ENCODE assay signal across 18 mouse cellular contexts in genomic region chr15:103335488-103336235, GRCm38 (mm10). TPM values are rescaled to one million over a fixed set of nuclear protein-coding genes. Genes with fewer than 3 reads are reported as not detected.
DNase-seq lines count a peak whose midpoint lies in the region; ATAC-seq and TF ChIP-seq lines count a peak whose summit lies in the region.
"Had no signal": no experiment of that assay in that cellular context is flagged by ENCODE, and none has a peak within 500 bp of the region (broad histone marks: within the 10 kb centered on the region; RNA-seq: fewer than 3 reads in every experiment).

No protein-coding gene starts in this region.

- H3K27ac ChIP-seq in midbrain, embryonic 10.5 days (replicated peaks): peak overlapping the region; percentile 85
- H3K27ac ChIP-seq in midbrain, embryonic 14.5 days (replicated peaks; ENCODE audit: low read depth, low read length): no peak overlapping the region
- no peak overlapping the region for H3K27ac ChIP-seq in embryonic facial prominence, embryonic 11.5 days (replicated peaks; ENCODE audit: low read depth, low read length)
- H3K27ac ChIP-seq in olfactory bulb, adult 2 months (ENCODE audit: insufficient read depth, low read depth, low read length): peak overlapping the region; percentile 41
- H3K27ac ChIP-seq: heart, embryonic 15.5 days; hindbrain, embryonic 15.5 days; limb, embryonic 13.5 days; stomach, postnatal 0 days had no signal

- H3K36me3 ChIP-seq in midbrain, embryonic 10.5 days: no peaks in the 10 kb centered on the region
- no peaks in the 10 kb centered on the region for H3K36me3 ChIP-seq in midbrain, embryonic 14.5 days (ENCODE audit: control insufficient read depth, insufficient read depth, low read length)
- no peaks in the 10 kb centered on the region for H3K36me3 ChIP-seq in embryonic facial prominence, embryonic 11.5 days (replicated peaks; ENCODE audit: control insufficient read depth, insufficient read depth, low read depth, low read length)
- H3K36me3 ChIP-seq: heart, embryonic 15.5 days; hindbrain, embryonic 15.5 days; limb, embryonic 13.5 days had no signal

- no peak overlapping the region for H3K9ac ChIP-seq in midbrain, embryonic 14.5 days (replicated peaks; ENCODE audit: low read length)
- peak overlapping the region; percentile 10; the same call in 1 of the 2 replicates for H3K9ac ChIP-seq in embryonic facial prominence, embryonic 11.5 days (replicated peaks; ENCODE audit: low read length)
- H3K9ac ChIP-seq: heart, embryonic 15.5 days; hindbrain, embryonic 15.5 days; limb, embryonic 13.5 days had no signal

- H3K4me3 ChIP-seq in midbrain, embryonic 10.5 days: no peak overlapping the region
- H3K4me3 ChIP-seq in midbrain, embryonic 14.5 days (replicated peaks; ENCODE audit: low read depth, low read length): no peak overlapping the region
- no peak overlapping the region for H3K4me3 ChIP-seq in embryonic facial prominence, embryonic 11.5 days (ENCODE audit: low read depth, low read length)
- no peak overlapping the region for H3K4me3 ChIP-seq in olfactory bulb, adult 2 months (ENCODE audit: insufficient read depth, low read depth, low read length)
- H3K4me3 ChIP-seq: heart, embryonic 15.5 days; hindbrain, embryonic 15.5 days; limb, embryonic 13.5 days had no signal

- peaks cover 42% of the 10 kb centered on the region for H3K27me3 ChIP-seq in midbrain, embryonic 10.5 days (ENCODE audit: low read depth, poor library complexity, severe bottlenecking)
- H3K27me3 ChIP-seq in midbrain, embryonic 14.5 days (ENCODE audit: control insufficient read depth, insufficient read depth, low read length): no peaks in the 10 kb centered on the region
- peaks cover 3% of the 10 kb centered on the region; the same call in 1 of the 2 replicates for H3K27me3 ChIP-seq in embryonic facial prominence, embryonic 11.5 days (ENCODE audit: control insufficient read depth, insufficient read depth, low read length)
- H3K27me3 ChIP-seq: hindbrain, embryonic 15.5 days had no signal

- no peak overlapping the region for H3K4me2 ChIP-seq in midbrain, embryonic 14.5 days (ENCODE audit: low read length)
- no peak overlapping the region for H3K4me2 ChIP-seq in embryonic facial prominence, embryonic 11.5 days (ENCODE audit: low read depth, low read length)
- H3K4me2 ChIP-seq: heart, embryonic 15.5 days; hindbrain, embryonic 15.5 days; limb, embryonic 13.5 days had no signal

- H3K9me3 ChIP-seq in midbrain, embryonic 10.5 days (replicated peaks): no peaks in the 10 kb centered on the region
- no peaks in the 10 kb centered on the region for H3K9me3 ChIP-seq in midbrain, embryonic 14.5 days (ENCODE audit: control insufficient read depth, low read length)
- no peaks in the 10 kb centered on the region for H3K9me3 ChIP-seq in embryonic facial prominence, embryonic 11.5 days (replicated peaks; ENCODE audit: control insufficient read depth, low read length)
- H3K9me3 ChIP-seq: heart, embryonic 15.5 days; hindbrain, embryonic 15.5 days; limb, embryonic 13.5 days had no signal

- DNase-seq in frontal cortex, postnatal 25 days (ENCODE audit: low spot score in 2 of 2): no peak
- no peak for DNase-seq in midbrain, embryonic 10.5 days (ENCODE audit: low spot score)
- no peak for DNase-seq in midbrain, embryonic 14.5 days
- DNase-seq in embryonic facial prominence, embryonic 11.5 days (ENCODE audit: low spot score): no peak
- no peak for DNase-seq in kidney, adult 11 months
- DNase-seq: adrenal gland, adult 2 months; B cell, adult 2 months; cerebellum, adult 2 months; heart, adult 18-20 months; kidney, adult 8-10 months; right cerebral cortex, postnatal 14 days; thymus, postnatal 36 days had no signal

- H3K4me1 ChIP-seq in midbrain, embryonic 10.5 days: peaks cover 92% of the 10 kb centered on the region
- peaks cover 24% of the 10 kb centered on the region for H3K4me1 ChIP-seq in midbrain, embryonic 14.5 days (ENCODE audit: control insufficient read depth, insufficient read depth, low read length)
- peaks cover 5% of the 10 kb centered on the region for H3K4me1 ChIP-seq in embryonic facial prominence, embryonic 11.5 days (ENCODE audit: control insufficient read depth, insufficient read depth, low read length)
- H3K4me1 ChIP-seq in olfactory bulb, adult 2 months (ENCODE audit: control insufficient read depth, insufficient read depth, low read length): peaks cover 44% of the 10 kb centered on the region

- 29% methylated on average over 7 of the region's 7 CpGs for WGBS in midbrain, embryonic 10.5 days
- 20% methylated on average over 7 of the region's 7 CpGs for WGBS in midbrain, embryonic 14.5 days
- WGBS in embryonic facial prominence, embryonic 11.5 days: 27% methylated on average over 7 of the region's 7 CpGs
- 32% methylated on average over 7 of the region's 7 CpGs for WGBS in olfactory bulb, adult 2 months

- TF ChIP-seq CTCF in olfactory bulb, adult 2 months (IDR thresholded peaks at IDR 0.05; ENCODE audit: insufficient read depth, low read depth, low read length): no peak

- TF ChIP-seq POLR2A in olfactory bulb, adult 2 months (IDR thresholded peaks at IDR 0.05; ENCODE audit: insufficient read depth, low read depth, low read length): no peak

- peak; percentile 31 for ATAC-seq in frontal cortex, adult (ENCODE audit: low TSS enrichment)
- ATAC-seq in midbrain, embryonic 14.5 days (ENCODE audit: low FRiP score, low TSS enrichment): no peak
- no peak for ATAC-seq in embryonic facial prominence, embryonic 11.5 days (replicated peaks; ENCODE audit: insufficient number of reproducible peaks, low FRiP score, low TSS enrichment, low read depth)

RNA-seq across cellular contexts. Expression of gene Zfp385a, which starts 4.2 kb away (rescaled TPM):
- polyA plus RNA-seq in midbrain, embryonic 10.5 days (2016; fragmentation: Nextera tagmentation; extraction: Ambion mirVana): 24.3 and 25.5 TPM in 2 replicates
- 18.3 and 20.9 TPM in 2 replicates for polyA plus RNA-seq in midbrain, embryonic 14.5 days (2014; fragmentation: Nextera tagmentation; extraction: Ambion mirVana)
- 12.2 and 16.6 TPM in 2 replicates for polyA plus RNA-seq in embryonic facial prominence, embryonic 11.5 days (2014; fragmentation: Nextera tagmentation; extraction: Ambion mirVana)
- not detected in 2 replicates for polyA plus RNA-seq in olfactory bulb, adult 2 months (2012; ENCODE audit: insufficient read depth, insufficient read length, low replicate concordance, missing spikeins)

RNA-seq across cellular contexts. Expression of gene Gpr84, which starts 25.2 kb away (rescaled TPM):
- polyA plus RNA-seq in midbrain, embryonic 10.5 days (2016; fragmentation: Nextera tagmentation; extraction: Ambion mirVana): 0.32 and 0.47 TPM in 2 replicates
- polyA plus RNA-seq in midbrain, embryonic 14.5 days (2014; fragmentation: Nextera tagmentation; extraction: Ambion mirVana): 0.16 and 0.26 TPM in 2 replicates
- not detected in 2 replicates for polyA plus RNA-seq in embryonic facial prominence, embryonic 11.5 days (2014; fragmentation: Nextera tagmentation; extraction: Ambion mirVana)
- polyA plus RNA-seq in olfactory bulb, adult 2 months (2012; ENCODE audit: insufficient read depth, insufficient read length, low replicate concordance, missing spikeins): not detected in 2 replicates

RNA-seq across cellular contexts. Expression of gene Itga5, which starts 30.9 kb away (rescaled TPM):
- 26.1 and 26.4 TPM in 2 replicates for polyA plus RNA-seq in midbrain, embryonic 10.5 days (2016; fragmentation: Nextera tagmentation; extraction: Ambion mirVana)
- polyA plus RNA-seq in midbrain, embryonic 14.5 days (2014; fragmentation: Nextera tagmentation; extraction: Ambion mirVana): 3.5 and 6.4 TPM in 2 replicates
- polyA plus RNA-seq in embryonic facial prominence, embryonic 11.5 days (2014; fragmentation: Nextera tagmentation; extraction: Ambion mirVana): 24.6 and 29.6 TPM in 2 replicates
- polyA plus RNA-seq in olfactory bulb, adult 2 months (2012; ENCODE audit: insufficient read depth, insufficient read length, low replicate concordance, missing spikeins): not detected in 2 replicates

Comparison
In these comparisons a context has a peak if more than half of its experiments do, and no peak if none do; other contexts are left out.
1. H3K27ac ChIP-seq: peak in midbrain, embryonic 10.5 days (single experiment) and olfactory bulb, adult 2 months (single experiment); none in midbrain, embryonic 14.5 days (single experiment) and embryonic facial prominence, embryonic 11.5 days (single experiment).
2. RNA of gene Zfp385a, which starts 4.2 kb away (polyA plus RNA-seq): 24.3 to 25.5 TPM in midbrain, embryonic 10.5 days, 18.3 to 20.9 TPM in midbrain, embryonic 14.5 days and 12.2 to 16.6 TPM in embryonic facial prominence, embryonic 11.5 days; not detected in olfactory bulb, adult 2 months; every median in the first group is over 10 times any median in the second.